Mouse (Mus musculus): Measurements from ENCODE around the gene Pde6h. TPM values are rescaled to one million over a fixed set of nuclear protein-coding genes. Genes with fewer than 3 reads are reported as not detected.

Gene Pde6h
- polyA plus RNA-seq, 1 experiment from 2014 or later = not detected

- Histone ChIP-seq H3K27me3 (replicated peaks; ENCODE audit: control insufficient read depth, insufficient read depth, low read length) (no peaks in the 10 kb centered on the region), H3K9me3 (ENCODE audit: control insufficient read depth, low read length) (no peaks in the 10 kb centered on the region), H3K36me3 (ENCODE audit: control insufficient read depth, insufficient read depth, low read length) (no peaks in the 10 kb centered on the region), H3K9ac (ENCODE audit: low read depth, low read length) (no peak overlapping the region), H3K4me2 (ENCODE audit: low read depth, low read length) (no peak overlapping the region), H3K4me1 (ENCODE audit: control insufficient read depth, insufficient read depth, low read length) (peaks cover 4% of the 10 kb centered on the region), H3K4me3 (ENCODE audit: low read depth, low read length) (no peak overlapping the region), H3K27ac (replicated peaks; ENCODE audit: low read depth, low read length) (no peak overlapping the region)
- no peak for ATAC-seq (ENCODE audit: low read depth)
- DNase-seq (ENCODE audit: low spot score) = no peak
- 89% methylated on average over 6 of the region's 6 CpGs for WGBS
Measured at GRCm38 (mm10) chr6:136889554-136889953, 34.1 kb upstream of the Pde6h start.

GRCm38 (mm10) chr6:136892002-136892401 is 31.6 kb upstream of the Pde6h start:
- Histone ChIP-seq H3K27me3 (replicated peaks; ENCODE audit: control insufficient read depth, insufficient read depth, low read length) (no peaks in the 10 kb centered on the region), H3K9me3 (ENCODE audit: control insufficient read depth, low read length) (no peaks in the 10 kb centered on the region), H3K36me3 (ENCODE audit: control insufficient read depth, insufficient read depth, low read length) (no peaks in the 10 kb centered on the region), H3K27ac (replicated peaks; ENCODE audit: low read depth, low read length) (no peak overlapping the region), H3K4me2 (ENCODE audit: low read depth, low read length) (no peak overlapping the region), H3K9ac (ENCODE audit: low read depth, low read length) (no peak overlapping the region), H3K4me1 (ENCODE audit: control insufficient read depth, insufficient read depth, low read length) (peaks cover 17% of the 10 kb centered on the region), H3K4me3 (ENCODE audit: low read depth, low read length) (no peak overlapping the region)
- DNase-seq (ENCODE audit: low spot score) = no peak
- 89% methylated on average over 2 of the region's 2 CpGs for WGBS
- ATAC-seq (ENCODE audit: low read depth) = no peak

- ATAC-seq (ENCODE audit: low read depth) = no peak
- H3K27ac ChIP-seq (replicated peaks; ENCODE audit: low read depth, low read length) = peak overlapping the region; percentile 67
- DNase-seq (ENCODE audit: low spot score) = peak; percentile 50
Measured at GRCm38 (mm10) chr6:136894532-136895339, 28.9 kb upstream of the Pde6h start.

GRCm38 (mm10) chr6:136897789-136898188 is 25.8 kb upstream of the Pde6h start:
- no peak for ATAC-seq (ENCODE audit: low read depth)
- Histone ChIP-seq H3K27ac (replicated peaks; ENCODE audit: low read depth, low read length) (0 out of 2 replicates have a peak overlapping the region, but pooled peaks have one; percentile 52), H3K9ac (ENCODE audit: low read depth, low read length) (no peak overlapping the region), H3K4me1 (ENCODE audit: control insufficient read depth, insufficient read depth, low read length) (peaks cover 29% of the 10 kb centered on the region), H3K27me3 (replicated peaks; ENCODE audit: control insufficient read depth, insufficient read depth, low read length) (no peaks in the 10 kb centered on the region), H3K36me3 (ENCODE audit: control insufficient read depth, insufficient read depth, low read length) (no peaks in the 10 kb centered on the region), H3K4me2 (ENCODE audit: low read depth, low read length) (no peak overlapping the region), H3K4me3 (ENCODE audit: low read depth, low read length) (no peak overlapping the region), H3K9me3 (ENCODE audit: control insufficient read depth, low read length) (no peaks in the 10 kb centered on the region)
- WGBS = 50% methylated on average over 4 of the region's 4 CpGs
- DNase-seq (ENCODE audit: low spot score) = peak; percentile 70

More at GRCm38 (mm10) chr6:136894532-136895339, 28.9 kb upstream of the Pde6h start:
- Histone ChIP-seq H3K4me2 (ENCODE audit: low read depth, low read length) (no peak overlapping the region), H3K4me3 (ENCODE audit: low read depth, low read length) (no peak overlapping the region), H3K4me1 (ENCODE audit: control insufficient read depth, insufficient read depth, low read length) (peaks cover 29% of the 10 kb centered on the region), H3K27me3 (replicated peaks; ENCODE audit: control insufficient read depth, insufficient read depth, low read length) (no peaks in the 10 kb centered on the region), H3K9me3 (ENCODE audit: control insufficient read depth, low read length) (no peaks in the 10 kb centered on the region), H3K9ac (ENCODE audit: low read depth, low read length) (no peak overlapping the region), H3K36me3 (ENCODE audit: control insufficient read depth, insufficient read depth, low read length) (no peaks in the 10 kb centered on the region)
- WGBS = 42% methylated on average over 15 of the region's 15 CpGs

GRCm38 (mm10) chr6:136898222-136898621 is 25.4 kb upstream of the Pde6h start:
- DNase-seq (ENCODE audit: low spot score) (no peak), ATAC-seq (ENCODE audit: low read depth) (no peak)
- WGBS = 54% methylated on average over 4 of the region's 4 CpGs
- no peaks in the 10 kb centered on the region for H3K27me3 ChIP-seq (replicated peaks; ENCODE audit: control insufficient read depth, insufficient read depth, low read length)
- H3K4me3 ChIP-seq (ENCODE audit: low read depth, low read length) = no peak overlapping the region
- H3K4me1 ChIP-seq (ENCODE audit: control insufficient read depth, insufficient read depth, low read length) = peaks cover 29% of the 10 kb centered on the region
- H3K9ac ChIP-seq (ENCODE audit: low read depth, low read length) = no peak overlapping the region
- no peaks in the 10 kb centered on the region for H3K36me3 ChIP-seq (ENCODE audit: control insufficient read depth, insufficient read depth, low read length)
- no peaks in the 10 kb centered on the region for H3K9me3 ChIP-seq (ENCODE audit: control insufficient read depth, low read length)
- H3K4me2 ChIP-seq (ENCODE audit: low read depth, low read length) = no peak overlapping the region
- peak overlapping the region; percentile 52 for H3K27ac ChIP-seq (replicated peaks; ENCODE audit: low read depth, low read length)

- Histone ChIP-seq H3K36me3 (ENCODE audit: control insufficient read depth, insufficient read depth, low read length) (no peaks in the 10 kb centered on the region), H3K9ac (ENCODE audit: low read depth, low read length) (no peak overlapping the region), H3K27me3 (replicated peaks; ENCODE audit: control insufficient read depth, insufficient read depth, low read length) (no peaks in the 10 kb centered on the region), H3K4me2 (ENCODE audit: low read depth, low read length) (no peak overlapping the region), H3K9me3 (ENCODE audit: control insufficient read depth, low read length) (no peaks in the 10 kb centered on the region), H3K4me3 (ENCODE audit: low read depth, low read length) (no peak overlapping the region), H3K27ac (replicated peaks; ENCODE audit: low read depth, low read length) (no peak overlapping the region), H3K4me1 (ENCODE audit: control insufficient read depth, insufficient read depth, low read length) (peaks cover 29% of the 10 kb centered on the region)
- ATAC-seq (ENCODE audit: low read depth) (no peak), DNase-seq (ENCODE audit: low spot score) (no peak)
- WGBS = 70% methylated on average over 2 of the region's 2 CpGs
Measured at GRCm38 (mm10) chr6:136898954-136899353, 24.7 kb upstream of the Pde6h start.

GRCm38 (mm10) chr6:136900369-136901009 is 23.1 kb upstream of the Pde6h start:
- H3K36me3 ChIP-seq (ENCODE audit: control insufficient read depth, insufficient read depth, low read length) = no peaks in the 10 kb centered on the region
- H3K9ac ChIP-seq (ENCODE audit: low read depth, low read length) = no peak overlapping the region
- 66% methylated on average over 4 of the region's 4 CpGs for WGBS
- H3K27me3 ChIP-seq (replicated peaks; ENCODE audit: control insufficient read depth, insufficient read depth, low read length) = no peaks in the 10 kb centered on the region
- H3K4me3 ChIP-seq (ENCODE audit: low read depth, low read length) = no peak overlapping the region
- peaks cover 16% of the 10 kb centered on the region for H3K4me1 ChIP-seq (ENCODE audit: control insufficient read depth, insufficient read depth, low read length)
- no peak for DNase-seq (ENCODE audit: low spot score)
- no peaks in the 10 kb centered on the region for H3K9me3 ChIP-seq (ENCODE audit: control insufficient read depth, low read length)
- no peak overlapping the region for H3K27ac ChIP-seq (replicated peaks; ENCODE audit: low read depth, low read length)
- H3K4me2 ChIP-seq (ENCODE audit: low read depth, low read length) = no peak overlapping the region
- ATAC-seq (ENCODE audit: low read depth) = no peak

- Histone ChIP-seq H3K36me3 (ENCODE audit: control insufficient read depth, insufficient read depth, low read length) (no peaks in the 10 kb centered on the region), H3K27me3 (replicated peaks; ENCODE audit: control insufficient read depth, insufficient read depth, low read length) (no peaks in the 10 kb centered on the region), H3K4me1 (ENCODE audit: control insufficient read depth, insufficient read depth, low read length) (peaks cover 13% of the 10 kb centered on the region), H3K27ac (replicated peaks; ENCODE audit: low read depth, low read length) (no peak overlapping the region), H3K4me3 (ENCODE audit: low read depth, low read length) (no peak overlapping the region), H3K9me3 (ENCODE audit: control insufficient read depth, low read length) (no peaks in the 10 kb centered on the region), H3K4me2 (ENCODE audit: low read depth, low read length) (no peak overlapping the region), H3K9ac (ENCODE audit: low read depth, low read length) (no peak overlapping the region)
- no peak for ATAC-seq (ENCODE audit: low read depth)
- no peak for DNase-seq (ENCODE audit: low spot score)
- WGBS = 70% methylated on average over 2 of the region's 2 CpGs
Measured at GRCm38 (mm10) chr6:136901010-136901409, 22.6 kb upstream of the Pde6h start.
